Mouse (Mus musculus) heart, postnatal 25 days (tissue): Measurements from ENCODE around the gene Defb35. TPM values are rescaled to one million over a fixed set of nuclear protein-coding genes. Genes with fewer than 3 reads are reported as not detected.
"Not testable (repeated sequence)": the region's sequence is repeated elsewhere in the genome, so short reads cannot be mapped to it uniquely, and the experiment has no call there.

Source experiments
- DNase-seq: peaks from one replicate; pipeline ENCODE4 v3.0.0; 2022; ENCODE audit warnings: low spot score
- intact Hi-C: fragments of 180-260 bp; cut with DNase I; formaldehyde crosslinking; loops from one replicate; pipeline ENCODE4 v1.15.1; 2025
- total RNA-seq, 2 experiments: library from RNA; stranded (reverse); gene quantifications; 2 replicates each; pipeline ENCODE4 v1.2.3; 2021

Gene Defb35
- total RNA-seq, result not detected

DNA sequence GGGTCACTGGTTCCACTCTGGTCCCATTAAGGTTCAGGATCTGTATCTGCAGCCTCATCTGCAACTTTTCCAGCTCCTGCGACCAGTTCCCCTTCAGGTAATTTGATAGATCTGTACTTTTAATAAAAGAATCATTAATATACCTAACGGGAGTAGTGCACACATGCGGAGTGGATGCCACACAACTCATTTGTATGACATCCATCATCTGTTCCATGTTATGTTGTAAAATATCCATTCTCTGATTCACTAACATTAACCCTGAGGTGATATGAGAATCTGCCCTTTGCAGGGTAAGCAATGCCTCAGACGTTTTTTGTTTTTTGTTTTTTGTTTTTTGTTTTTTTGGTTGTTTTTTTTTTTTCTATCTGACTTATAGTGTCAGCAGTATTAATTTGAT, at the start of gene Defb35:
TSS of gene Defb35 (plus strand) at position 301 of the 400 bp plus-strand sequence.
- intact Hi-C loops, DNase-seq: not testable (repeated sequence)

DNA sequence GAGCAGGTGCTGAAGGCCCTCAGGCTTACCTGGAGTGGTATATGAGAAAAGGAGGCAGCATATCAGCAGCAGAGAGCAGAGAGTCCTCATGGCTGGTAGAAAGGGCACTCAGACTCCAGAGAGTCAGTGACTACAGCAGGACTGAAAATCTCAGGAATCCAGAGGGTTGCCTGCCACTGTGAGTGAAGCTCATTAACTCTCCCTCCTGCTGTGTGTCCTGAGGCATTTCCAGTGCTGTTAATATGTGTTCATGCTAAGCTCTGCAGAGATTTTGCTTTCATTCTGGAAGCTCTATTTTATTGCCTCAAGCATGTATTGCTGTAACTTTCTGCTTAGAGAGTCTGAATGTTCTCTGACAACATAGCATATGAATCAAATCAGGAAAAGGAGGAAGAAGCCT, 31.9 kb upstream of the Defb35 start, which contains the start of gene Defb11:
TSS of gene Defb11 (minus strand) at position 123 of the 400 bp plus-strand sequence.
- intact Hi-C loops, DNase-seq: not testable (repeated sequence)

DNA sequence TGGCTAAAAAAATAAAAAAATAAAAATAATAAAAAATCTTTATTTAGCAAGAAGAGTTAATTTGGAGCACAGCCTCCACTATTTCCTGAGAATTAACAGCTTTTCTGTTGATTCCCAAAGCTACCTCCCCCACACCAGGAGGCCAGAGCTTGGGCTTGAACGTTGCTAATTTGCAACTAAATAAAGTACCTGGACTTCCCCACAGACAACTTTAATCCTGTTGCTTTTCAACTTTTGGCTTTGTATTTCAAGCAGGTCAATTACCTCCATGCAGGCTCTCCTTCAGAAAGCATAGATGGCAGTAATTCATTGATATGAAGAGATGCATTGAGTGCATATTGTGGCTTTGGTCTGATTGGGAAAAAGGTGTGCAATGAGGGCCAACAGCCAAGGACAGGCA, 26.2 kb upstream of the Defb35 start:
- DNase-seq, result no peak
- intact Hi-C loops, result no loop called here

DNA sequence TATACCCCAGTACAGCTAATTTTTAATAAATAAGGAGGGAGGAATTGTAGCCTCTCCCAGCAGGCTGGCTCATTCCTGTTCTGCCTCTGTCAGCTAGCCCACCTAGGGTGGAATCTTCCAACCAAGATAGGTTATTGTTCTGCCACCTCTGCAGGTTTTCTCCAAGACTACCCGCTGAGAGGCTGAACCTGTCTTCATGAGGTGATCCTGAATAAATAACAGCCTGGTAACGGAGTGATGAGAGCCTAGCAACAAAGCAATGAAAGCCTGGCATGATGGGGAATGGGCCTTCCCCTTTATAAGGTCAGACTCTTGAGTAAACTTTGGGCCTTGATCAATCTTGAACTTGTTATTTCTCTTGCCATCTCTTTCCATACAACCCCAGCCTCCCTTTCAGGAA, 25.6 kb upstream of the Defb35 start:
- intact Hi-C loops, result no loop called here
- DNase-seq, result no peak

DNA sequence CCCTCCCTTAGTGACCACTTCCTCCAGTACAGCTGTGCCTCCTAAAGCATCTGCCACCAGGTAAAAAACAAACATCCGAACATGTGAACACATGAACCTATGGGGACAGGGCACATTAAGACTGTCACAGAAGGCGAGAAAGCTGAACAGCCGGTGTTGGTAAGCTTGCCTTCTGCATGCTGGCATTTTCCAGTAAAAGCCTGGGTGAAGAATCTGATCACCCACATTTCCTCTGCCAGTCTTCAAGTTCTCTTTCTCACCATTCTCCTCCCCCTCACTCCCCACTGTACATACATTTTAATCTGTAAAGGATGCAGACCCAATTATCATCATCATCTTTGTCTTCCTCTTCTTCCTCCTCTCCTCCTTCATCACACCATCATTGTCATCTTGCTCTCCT, 22.5 kb upstream of the Defb35 start:
- no peak for DNase-seq
- intact Hi-C loops, result no loop called here

DNA sequence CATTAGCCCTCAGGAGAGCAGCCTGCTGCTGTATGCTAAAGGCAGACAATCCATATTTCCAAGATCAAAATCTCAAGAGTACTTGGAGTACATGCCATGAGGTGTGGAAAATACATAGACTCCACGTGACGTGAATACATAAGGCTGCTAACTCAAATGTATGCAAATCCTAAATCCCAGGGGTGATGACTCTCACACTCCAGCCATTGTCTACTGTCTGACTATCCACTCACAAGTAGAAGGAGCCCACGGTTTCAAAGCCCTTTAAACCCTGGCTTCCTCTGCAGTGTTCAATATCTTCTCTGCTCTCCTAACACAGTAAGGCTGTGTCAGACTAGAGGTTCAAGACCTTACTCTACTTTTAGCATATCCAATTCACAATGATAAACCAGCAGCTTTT, 7.4 kb upstream of the Defb35 start:
- intact Hi-C loops, DNase-seq: not testable (repeated sequence)

DNA sequence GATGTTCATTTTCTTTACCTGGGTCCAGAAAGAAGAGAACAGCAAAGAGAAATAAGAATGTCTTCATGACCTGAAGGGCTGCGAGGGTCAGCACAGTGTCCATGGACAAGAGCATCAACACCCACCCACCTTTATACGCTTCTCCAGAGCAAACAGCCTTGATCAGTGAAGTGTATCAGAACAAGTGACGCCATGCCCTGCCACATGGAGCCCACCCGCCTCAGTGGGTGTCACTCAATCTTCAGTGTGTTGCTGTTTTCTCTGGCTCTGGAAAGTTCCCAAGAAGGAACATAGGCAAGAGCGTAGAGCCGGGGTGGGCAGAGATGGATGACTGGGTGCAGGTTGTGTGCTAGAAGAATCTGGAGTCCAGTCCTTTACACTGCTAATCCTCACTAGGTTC, 5.5 kb upstream of the Defb35 start, which contains the start of gene Defb15:
TSS of gene Defb15 (minus strand) at position 101 of the 400 bp plus-strand sequence.
- intact Hi-C loops, result no loop called here
- no peak for DNase-seq

DNA sequence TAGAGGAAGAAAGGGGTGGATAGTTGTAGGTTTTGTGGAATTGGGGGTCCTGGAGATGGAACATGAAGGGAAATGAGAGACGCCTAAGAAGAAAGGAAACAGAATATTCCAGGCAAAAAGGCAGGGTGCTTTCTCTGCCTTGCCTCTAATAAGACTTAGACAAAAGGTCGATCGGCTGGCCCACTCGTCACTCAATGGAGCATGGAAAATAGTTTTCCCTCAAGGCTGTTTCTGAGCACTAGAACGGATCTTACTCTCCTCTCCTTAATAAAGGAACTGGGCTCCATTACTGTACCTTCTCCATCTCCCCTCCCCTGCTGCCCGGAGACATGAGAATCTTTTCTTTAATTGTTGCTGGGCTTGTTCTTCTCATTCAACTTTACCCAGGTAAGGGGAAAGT, 8.3 kb downstream of the Defb35 start, which contains the start of gene Defb13:
TSS of gene Defb13 (plus strand) at position 301 of the 400 bp plus-strand sequence.
- intact Hi-C loops, result no loop called here
- no peak for DNase-seq

DNA sequence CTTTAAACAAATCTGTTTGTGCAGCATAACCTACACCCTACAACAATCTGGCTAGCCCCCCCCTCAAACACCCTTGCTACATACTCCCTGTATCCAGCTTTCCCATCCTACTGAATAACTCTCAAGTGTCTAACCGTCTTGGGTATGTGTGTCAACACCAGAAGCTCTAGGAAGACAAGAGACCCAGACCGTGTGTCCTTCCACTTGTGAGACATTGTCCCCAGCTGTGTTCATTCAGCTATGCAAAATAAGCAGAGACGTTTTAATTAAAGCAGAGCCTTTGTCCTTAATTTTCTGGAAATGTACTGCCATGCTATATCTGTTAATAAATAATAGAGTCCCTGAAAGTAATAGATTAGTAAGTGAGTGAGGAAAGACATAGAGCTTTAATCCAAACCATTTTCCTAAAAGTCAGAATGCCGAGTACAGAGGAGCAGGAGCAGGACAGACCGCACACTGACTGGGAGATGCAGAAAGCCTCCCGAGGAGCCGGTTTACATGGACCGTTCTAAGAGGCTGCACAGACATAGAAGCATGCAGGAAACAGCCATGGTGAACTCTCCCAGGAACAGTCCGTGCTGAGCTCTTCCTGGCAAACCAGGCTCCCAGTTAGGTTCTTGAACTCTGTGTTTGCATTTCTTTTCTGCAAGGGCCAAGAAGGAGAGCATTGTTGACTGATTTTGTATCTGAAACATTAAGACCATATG, 9.3 kb downstream of the Defb35 start:
- DNase-seq, result no peak
- intact Hi-C loops, result no loop called here

DNA sequence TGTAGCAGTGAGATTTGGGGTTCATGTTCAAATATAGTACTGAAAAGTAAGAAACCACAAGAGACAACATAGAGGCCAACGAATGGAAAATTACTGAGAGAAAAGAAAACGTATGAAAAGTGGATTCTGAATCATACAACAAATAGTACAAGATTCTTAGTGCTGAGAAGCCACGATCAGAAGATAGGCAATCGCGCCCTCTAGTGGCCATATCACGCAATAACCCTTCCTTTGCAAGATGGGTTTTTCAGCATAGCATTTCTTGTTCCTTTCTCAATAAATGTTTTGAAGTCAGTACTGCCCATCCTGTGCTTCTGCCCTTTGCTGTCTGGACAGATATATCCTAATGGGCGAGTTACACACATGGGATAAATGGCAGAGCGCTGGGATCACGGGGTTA, 17.2 kb downstream of the Defb35 start:
- intact Hi-C loops, result no loop called here
- no peak for DNase-seq

DNA sequence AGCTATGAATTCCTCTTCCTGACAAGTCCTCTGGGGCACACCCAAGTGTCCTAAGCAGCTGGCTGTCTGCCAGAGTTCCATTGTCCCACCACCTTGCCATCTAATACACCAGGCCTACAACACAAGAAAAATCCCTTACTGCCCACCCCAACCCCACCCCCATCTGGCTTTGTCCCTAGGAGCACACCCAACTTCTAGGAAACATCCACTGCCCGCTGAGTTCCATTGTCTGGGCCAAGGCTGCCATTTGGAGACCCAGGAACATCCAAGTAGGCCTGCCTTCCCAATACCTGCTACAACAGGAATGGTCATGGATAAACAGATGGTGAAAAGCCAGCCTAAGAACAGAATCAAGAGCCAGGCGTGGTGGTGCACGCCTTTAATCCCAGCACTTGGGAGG, 18.2 kb downstream of the Defb35 start:
- no peak for DNase-seq
- intact Hi-C loops, result no loop called here

DNA sequence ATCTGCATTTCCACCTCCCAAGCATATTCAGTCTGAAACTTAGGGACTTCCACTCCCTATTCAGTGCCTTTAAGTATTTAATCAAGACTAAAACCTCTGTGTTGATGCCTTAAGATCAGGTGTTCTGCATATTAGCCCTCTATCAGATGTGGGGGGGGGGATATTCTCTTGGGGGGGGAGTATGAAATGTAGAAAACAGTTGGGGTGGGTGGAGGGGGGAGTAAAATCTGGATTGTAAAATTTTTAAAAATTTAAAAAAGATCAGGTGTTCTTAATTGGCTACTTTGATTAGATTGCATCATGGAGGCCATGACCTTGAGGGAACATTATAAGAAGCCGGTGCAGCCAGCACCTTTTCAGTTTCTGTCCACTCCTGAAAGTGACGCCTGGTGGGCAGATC, 20.3 kb downstream of the Defb35 start, which contains the start of gene Fam90a1a:
TSS of gene Fam90a1a (plus strand) at position 301 of the 400 bp plus-strand sequence.
- intact Hi-C loops, result no loop called here

DNA sequence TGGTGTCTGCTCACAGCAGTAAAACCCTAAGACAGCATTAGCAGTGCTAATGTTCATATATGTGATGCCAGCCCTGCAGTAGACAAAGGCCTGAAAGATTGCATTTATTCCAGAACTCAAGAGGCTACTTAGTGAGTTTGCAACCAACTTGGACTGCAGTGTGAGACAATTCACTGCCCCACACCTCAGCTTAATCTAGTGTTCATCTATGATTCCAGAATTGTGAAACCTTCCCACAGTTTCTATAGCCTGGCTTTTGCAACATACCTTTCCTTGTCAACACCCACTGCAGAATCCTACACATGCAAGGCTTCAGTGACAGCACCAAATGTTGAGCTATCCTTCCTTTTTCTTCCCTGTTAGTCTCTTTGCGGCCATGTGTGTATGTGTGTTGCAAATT, 28.5 kb downstream of the Defb35 start:
- intact Hi-C loops, result no loop called here
- DNase-seq, result no peak

More for the DNA sequence above, 20.3 kb downstream of the Defb35 start, which contains the start of gene Fam90a1a:
- no peak for DNase-seq

DNA sequence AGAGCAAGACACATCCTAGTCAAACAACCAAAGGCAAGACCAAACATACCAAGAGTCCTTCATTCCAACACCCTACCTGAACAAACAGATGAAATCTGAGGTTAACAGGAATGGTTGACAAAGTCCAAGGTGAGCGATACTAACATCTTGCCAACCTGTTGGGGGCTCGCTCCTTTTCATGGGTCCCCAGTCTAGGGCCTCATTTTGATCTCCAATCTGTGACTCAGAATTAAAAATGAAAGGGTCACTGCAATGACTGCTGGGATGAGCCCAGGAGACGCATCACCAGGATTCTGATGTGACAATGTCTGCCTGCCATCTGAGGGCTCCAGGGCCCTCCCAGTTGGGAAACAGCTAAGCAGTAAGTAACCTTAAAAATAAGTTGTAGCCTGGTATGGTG, 31.3 kb downstream of the Defb35 start, which contains the start of gene Ccdc70:
TSS of gene Ccdc70 (plus strand) at position 301 of the 400 bp plus-strand sequence.
- intact Hi-C loops, result no loop called here

DNA sequence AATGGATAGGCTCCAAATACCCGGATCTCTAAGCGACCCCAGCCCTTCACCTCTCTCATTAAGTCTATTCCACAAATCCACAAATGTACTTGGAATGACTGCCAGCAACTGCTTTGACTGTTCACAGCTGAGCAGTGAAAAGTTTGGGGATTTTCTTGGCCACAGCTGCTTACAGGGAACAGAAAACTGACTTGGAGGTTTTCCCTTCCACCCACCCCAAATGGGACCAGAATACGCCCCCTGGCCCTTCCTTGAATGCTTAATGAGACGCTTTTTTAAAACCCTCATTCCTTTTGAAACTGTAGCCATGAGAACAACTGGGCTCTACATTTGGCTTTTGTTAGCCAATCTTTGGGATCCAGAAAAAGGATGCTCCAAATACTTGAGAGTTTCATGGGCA, 40.0 kb downstream of the Defb35 start:
- no peak for DNase-seq
- intact Hi-C loops, result no loop called here

More for the DNA sequence above, 31.3 kb downstream of the Defb35 start, which contains the start of gene Ccdc70:
- DNase-seq, result no peak

DNA sequence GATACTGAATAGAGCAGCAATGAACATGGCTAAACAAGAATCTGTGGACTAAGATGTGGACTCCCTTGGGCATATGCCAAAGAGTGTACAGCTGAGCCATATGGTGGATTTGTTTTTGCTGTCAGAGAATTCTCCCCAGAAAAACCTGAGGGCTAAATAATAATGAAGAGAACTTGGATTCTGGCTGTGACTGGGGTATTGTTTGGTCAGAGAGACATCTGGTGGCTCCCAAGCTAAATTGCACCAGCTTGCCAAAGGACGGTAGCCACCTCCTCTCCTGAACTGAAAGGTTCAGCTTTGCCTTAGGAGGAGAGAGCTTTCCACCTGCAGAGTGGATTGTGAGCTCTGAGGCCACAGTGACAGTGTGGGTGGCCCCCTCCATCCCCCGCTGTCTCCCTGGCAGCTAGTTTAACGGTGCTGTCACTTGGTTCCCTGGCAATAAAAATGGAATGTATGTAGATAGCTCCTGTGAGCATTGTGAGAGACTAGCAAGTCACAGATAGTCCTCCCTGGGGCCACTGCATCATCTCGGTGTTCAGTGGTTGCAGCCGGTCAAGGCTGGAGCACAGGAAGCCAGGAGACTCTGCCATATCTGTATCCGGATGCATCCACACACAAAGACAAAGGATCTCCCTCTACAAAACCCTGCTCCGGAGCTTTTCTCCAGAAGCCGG, 43.6 kb downstream of the Defb35 start:
- no peak for DNase-seq
- intact Hi-C loops, result no loop called here

Other genes starting within 250 kb of the Defb35 start
- not detected for gene AY761184, start 234.7 kb upstream of the Defb35 start, total RNA-seq
- not detected for gene Defa24, start 203.9 kb upstream of the Defb35 start, total RNA-seq
- not detected for gene Defb50, start 114.8 kb upstream of the Defb35 start, total RNA-seq
- gene Defb2, start 98.4 kb upstream of the Defb35 start, total RNA-seq, result not detected
- gene Defb10, start 79.5 kb upstream of the Defb35 start, total RNA-seq, result not detected
- gene Defb9, start 52.9 kb upstream of the Defb35 start, total RNA-seq, result not detected
- gene Defb11, start 31.9 kb upstream of the Defb35 start, total RNA-seq, result not detected
- gene Defb15, start 5.6 kb upstream of the Defb35 start, total RNA-seq, result not detected
- gene Defb13, start 8.4 kb downstream of the Defb35 start, total RNA-seq, result not detected
- not detected for gene Fam90a1a, start 20.4 kb downstream of the Defb35 start, total RNA-seq
- gene Ccdc70, start 31.4 kb downstream of the Defb35 start, total RNA-seq, result not detected
- under 1 TPM; 0.08 to 0.11 TPM for gene Atp7b, start 122.0 kb downstream of the Defb35 start, total RNA-seq
- gene Alg11, start 122.4 kb downstream of the Defb35 start, total RNA-seq, result 1 to 10 TPM; 7.6 to 8.3 TPM
- gene Nek5, start 186.7 kb downstream of the Defb35 start, total RNA-seq, result not detected
- 1 to 10 TPM; 1.7 to 2.3 TPM for gene Nek3, start 228.1 kb downstream of the Defb35 start, total RNA-seq
- gene Ckap2, start 247.5 kb downstream of the Defb35 start, total RNA-seq, result under 1 TPM; 0.65 to 0.67 TPM